Mouse (Mus musculus) spleen, adult 12 weeks (tissue): ENCODE data around the gene Setdb1.

ENCODE experiments used
- DNase-seq: peaks from one replicate; pipeline ENCODE4 v3.0.0; 2022; ENCODE audit warnings: low spot score

Setdb1 gene

DNA sequence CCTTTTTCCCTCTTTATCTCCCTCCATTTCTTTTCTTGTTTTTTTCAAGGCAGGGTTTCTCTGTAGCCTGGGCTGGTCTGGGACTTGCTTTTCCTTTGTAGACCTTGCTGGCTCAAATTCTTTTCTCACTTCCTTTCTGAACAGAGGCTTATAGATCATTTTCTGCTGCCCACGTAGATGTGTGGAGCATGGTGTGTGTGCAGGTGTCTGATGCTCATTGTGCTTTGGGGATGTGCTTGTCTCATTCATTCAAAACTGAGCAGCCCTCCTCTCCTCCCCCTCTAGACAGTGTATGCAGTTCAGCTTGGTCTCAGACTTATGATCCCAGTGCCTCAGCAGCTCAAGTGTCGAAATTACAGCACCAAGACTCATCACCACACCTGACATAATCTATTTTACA is 37.9 kb downstream of the Setdb1 start:
- DNase-seq: no peak

DNA sequence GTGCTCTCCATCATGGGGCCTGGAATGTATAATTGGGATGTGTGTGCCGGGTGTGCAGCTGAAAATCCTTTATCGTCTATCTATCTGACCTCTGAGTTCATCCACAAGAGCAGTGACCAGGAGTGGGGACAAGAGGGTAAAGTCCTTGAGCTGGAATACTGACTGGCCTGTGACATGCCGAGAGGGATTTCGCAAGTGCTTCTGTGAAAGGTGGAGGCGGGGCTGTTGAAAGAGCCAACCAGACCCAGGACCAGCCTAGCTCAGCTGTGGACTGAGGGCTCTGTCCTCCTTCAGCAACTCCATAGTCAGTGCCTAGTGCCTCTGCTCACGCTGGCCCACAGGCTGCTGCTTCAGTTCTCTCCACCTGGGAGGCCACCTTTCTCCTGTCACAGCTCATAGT is 38.5 kb downstream of the Setdb1 start:
- no peak for DNase-seq

DNA sequence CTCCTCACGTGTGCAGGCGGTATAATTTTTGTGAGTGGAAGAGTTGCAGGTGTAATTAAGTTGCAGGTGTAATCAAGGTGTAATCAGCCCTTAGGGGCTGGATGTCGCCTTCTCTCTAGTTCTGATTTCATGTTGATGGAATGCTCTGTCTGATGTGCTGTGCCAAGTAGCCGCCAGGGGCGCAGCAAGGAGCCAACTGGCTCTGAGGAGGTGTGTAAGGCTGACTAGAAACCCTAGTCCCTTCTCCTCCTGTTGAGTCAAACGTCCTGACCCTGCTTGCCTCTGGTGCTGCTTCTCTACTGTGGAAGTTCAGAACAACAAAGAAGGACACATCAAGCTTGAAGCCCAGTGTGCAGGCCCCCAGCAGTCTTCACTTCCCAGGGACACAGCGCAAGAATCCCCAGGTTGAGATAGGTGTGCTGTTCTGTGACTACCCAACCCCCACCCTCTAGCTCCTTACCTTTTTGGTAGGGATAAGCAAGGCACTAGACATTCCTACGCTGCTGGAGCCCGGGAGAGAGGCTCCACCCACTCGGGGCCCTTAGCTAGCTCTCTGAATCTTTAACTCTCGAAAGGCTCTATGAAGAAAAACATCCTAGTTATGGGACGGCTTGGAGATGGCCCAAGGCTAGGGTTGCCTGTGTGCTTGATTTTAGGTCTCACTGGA is 39.5 kb downstream of the Setdb1 start:
- peak; percentile 34 for DNase-seq

DNA sequence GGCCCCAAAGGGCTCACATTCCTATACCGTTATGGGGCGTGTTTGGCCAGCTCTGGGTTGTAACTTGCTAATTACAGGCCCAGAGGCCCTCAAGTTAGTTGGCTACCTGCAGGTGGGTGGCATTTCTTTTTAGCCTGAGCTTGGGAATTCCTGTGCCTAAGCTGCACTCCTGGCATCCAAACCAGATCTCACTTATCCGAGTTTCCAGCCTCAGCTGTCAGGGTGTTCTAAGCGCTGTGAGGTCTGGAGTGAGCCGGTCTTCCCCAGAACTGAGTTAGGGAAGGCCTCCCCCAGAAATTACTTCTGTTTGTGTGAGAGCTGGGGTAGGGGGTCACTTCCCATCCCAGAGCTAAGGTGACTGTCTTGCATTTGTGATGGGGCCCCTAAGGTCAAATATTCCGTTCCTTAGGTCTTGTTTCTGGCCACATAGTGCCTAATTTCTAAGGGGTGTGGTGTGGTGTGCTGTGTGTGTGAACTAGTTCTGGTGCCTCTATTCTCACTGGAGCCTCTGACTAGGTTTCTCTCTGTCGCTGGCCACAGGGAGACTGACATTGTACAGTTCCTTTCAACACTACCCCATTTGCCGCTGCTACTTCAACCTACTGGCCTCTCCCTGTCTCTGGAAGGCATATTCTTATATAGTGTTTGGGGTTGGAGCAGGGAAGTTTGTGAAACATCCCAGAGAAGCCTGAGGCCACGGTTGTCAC is 41.0 kb downstream of the Setdb1 start:
- DNase-seq: no peak

DNA sequence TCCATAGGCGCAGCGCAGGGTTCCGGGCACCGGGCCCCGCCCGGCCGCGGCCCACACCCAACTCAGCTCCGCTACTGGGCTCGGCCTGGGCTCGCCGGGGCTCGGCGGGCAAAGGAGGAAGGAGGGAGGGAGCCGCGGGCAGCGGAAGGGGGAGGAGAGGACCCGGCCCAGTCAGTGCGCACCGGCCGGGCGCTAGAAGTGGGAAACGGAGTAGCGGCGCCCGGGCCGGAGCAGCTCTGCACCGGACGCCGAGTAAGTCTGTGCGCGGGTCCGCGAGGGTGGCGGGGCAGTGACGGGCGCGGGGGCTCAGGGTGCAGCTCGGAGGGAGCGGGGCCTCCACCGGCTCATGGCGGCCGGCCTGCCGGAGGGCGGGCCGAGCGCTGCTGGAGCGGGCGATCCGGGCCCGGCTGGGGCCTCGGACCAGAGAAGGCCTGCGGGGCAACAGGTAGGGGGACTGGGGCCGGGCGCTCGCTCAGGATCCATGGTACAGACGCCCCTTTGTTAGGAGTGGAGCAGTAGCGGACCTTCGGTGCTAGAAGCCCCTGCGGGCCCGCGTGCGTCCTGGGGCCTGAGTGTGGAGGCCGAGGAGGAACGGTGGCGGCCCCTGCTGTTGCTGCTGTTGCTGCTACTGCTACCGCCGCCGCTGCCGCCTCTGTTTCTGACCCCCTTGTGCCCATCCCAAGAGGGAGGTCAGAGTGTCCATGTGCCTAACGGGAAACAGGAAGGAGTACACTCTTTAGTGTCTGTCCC is 41.7 kb downstream of the Setdb1 start:
- DNase-seq: peak; percentile 90

DNA sequence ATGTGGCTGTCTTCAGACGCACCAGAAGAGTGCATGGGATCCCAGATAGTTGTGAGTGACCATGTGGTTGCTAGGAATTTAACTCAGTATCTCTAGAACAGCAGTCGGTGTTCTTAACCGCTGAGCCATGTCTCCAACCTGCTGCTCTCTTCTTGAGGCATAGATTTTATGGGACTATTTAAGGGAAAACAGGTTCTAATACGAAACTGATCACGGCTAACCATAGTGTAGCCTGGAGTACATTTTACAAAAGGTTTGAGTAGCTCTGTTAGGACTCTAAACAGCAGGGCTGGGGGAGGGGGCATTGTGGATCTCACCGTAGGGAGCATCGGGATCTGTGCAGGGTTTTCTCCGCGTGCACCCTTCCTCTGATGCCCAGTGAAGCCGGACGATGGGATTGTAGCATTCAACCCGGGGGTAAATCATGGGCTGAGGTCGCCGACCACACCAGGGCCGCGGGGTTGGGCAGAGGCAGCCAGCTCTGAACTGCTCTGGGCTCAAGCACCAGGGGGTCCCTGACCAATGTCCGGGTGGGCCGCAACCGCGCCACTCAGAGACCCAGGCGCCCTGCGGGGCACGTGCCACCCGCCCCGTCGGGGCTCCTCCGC is 42.4 kb downstream of the Setdb1 start, which contains the start of gene Cers2:
Cers2 (plus strand) TSS at position 306 of the 608 bp plus-strand sequence.
- DNase-seq: no peak

DNA sequence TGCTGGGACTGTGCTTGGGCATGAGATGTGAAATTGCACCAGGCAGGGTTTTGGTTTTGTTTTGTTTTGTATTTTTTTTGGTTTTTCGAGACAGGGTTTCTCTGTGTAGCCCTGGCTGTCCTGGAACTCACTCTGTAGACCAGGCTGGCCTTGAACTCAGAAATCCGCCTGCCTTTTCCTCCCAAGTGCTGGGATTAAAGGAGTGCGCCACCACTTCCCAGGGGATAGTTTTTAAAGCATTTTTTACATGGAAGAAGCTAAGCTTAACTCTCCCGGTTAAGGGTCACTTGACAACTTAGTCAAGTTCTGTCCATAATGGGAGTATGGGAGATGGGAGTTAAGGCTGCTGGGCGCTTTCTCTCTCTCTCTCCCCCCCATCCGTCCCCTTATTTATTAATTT is 42.9 kb downstream of the Setdb1 start:
- no peak for DNase-seq

DNA sequence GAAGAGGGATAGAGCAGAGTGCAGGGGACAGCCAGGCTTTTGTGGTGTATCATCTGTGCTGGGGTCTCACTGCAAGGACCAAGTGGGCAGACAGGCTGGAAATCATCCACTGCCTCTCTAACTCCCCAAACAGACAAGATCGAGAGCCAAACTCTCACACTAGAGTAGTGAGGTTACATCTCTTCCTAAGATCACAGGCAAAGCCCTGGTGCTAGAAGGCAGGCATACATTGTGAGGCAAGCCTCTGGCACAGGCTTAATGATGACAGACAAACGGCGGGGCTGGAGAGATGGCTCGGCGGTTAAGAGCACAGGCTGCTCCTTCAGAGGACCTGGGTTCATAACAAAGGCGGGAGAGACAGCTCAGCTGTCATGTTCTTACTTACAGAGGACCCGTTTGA is 43.5 kb downstream of the Setdb1 start:
- no peak for DNase-seq

DNA sequence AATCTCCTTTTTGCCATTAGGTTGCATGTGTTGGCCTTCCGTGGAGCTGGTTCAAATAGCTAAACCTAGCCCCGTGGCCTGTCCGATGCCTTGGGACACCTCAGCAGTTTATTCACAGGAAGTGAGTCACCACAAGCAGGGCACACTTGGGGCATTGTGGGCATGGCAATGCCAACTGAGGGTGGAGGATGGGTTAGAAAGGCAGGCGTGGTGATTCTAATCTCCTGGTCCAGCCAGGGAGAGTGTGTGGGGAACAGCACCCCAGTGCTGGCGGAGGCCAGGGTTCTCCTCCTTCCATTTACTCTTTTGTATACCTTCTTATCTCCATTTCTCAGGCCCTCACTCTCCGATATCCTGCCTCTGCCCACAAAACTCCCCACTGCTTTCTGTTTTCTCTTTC is 44.4 kb downstream of the Setdb1 start:
- no peak for DNase-seq

DNA sequence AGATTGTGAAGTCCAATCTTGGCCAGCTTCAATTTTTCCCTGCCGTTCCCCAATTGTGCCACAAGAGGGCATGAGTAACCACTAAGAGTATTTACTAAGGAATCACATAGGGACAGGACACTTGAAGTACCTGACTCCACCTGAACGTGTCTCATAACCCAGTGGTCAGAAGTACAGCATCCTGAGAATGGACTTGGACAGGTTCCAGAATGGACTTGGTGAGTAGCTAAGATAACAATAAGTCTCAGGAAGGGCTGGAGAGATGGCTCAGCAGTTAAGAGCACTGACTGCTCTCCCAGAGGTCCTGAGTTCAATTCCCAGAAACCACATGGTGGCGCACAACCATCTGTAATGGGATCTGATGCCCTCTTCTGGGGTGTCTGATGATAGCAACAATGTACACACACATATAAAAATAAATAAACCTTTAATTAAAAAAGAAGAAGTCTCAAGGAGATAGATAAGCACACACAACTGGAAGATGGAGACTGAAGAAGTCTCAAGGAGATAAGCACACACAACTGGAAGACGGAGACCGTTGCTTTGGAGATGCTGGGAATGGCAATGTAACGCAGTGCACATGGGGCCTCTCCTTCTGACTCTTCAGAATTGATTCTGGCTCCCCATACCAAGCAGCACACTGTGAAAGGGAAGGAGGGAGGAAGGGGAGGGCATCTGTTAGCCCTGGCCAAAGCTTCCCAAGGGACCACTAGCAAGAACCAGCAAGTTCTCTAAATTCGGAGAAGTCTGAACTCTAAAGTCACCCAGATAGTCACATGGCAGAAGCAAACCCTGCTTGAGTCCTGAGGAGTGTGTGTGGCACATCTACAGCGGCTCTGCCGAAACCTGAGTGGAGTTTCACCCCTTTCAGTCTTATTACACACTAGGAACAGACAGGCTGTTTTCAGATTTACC is 45.8 kb downstream of the Setdb1 start:
- peak; percentile 64 for DNase-seq

DNA sequence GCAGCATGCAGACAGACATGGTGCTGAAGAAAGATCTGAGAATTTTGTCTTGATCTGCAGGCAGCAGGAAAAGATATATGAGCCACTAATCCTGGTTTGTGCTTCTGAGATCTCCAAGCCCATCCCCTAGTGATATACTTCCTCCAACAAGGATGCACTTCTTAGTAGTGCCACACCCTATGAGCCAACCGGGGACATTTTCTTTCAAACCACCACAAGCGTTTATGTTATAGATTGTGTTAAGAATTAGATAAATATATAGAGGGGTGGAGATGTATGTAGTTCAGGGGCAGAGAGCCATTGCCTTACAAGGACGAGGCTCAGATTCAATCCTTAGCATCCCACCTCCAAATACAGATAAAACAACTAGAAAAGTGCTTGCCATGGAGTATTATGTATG is 46.5 kb downstream of the Setdb1 start:
- DNase-seq: no peak

DNA sequence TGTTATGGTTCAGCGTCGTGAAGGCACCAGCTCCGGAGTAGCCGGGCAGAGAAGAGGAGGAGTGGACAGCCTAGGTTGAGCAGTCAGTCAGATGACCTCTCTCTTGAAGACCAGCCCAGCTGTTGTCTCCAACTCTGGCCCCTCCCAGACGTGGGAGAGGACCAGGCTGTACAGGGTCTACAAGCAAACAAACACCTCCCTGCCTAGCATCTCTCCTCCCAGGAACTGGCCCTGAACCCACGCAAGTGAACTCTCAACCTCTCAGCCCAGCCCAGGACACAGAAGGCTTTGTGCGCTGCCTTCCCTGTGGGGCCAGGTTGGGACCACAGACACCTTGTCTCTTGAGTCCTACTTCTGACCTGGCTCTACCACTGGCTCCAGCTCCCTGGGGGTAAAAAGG is 49.9 kb downstream of the Setdb1 start, which contains the start of gene Anxa9:
Anxa9 (minus strand) TSS at position 77 of the 400 bp plus-strand sequence.
- DNase-seq: no peak

DNA sequence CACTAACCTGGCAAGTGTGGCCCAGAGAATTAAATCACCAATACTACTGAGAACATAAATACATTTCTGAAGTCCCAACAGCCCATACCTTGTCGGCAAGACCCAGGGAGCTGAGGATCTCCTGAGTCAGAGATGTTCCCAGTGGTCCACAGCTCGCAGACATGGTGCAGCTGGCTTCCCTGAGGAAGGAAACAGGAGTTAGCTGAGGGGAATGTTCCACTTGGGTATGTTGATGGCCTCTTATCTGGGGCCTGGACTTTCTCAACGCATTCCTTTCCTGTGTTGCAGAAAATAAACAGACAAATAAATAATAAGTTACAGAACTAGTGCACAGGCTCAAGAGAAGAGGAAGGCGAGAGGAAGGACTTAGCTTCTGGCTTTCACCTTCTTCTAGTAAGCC is 50.8 kb downstream of the Setdb1 start:
- DNase-seq: no peak

DNA sequence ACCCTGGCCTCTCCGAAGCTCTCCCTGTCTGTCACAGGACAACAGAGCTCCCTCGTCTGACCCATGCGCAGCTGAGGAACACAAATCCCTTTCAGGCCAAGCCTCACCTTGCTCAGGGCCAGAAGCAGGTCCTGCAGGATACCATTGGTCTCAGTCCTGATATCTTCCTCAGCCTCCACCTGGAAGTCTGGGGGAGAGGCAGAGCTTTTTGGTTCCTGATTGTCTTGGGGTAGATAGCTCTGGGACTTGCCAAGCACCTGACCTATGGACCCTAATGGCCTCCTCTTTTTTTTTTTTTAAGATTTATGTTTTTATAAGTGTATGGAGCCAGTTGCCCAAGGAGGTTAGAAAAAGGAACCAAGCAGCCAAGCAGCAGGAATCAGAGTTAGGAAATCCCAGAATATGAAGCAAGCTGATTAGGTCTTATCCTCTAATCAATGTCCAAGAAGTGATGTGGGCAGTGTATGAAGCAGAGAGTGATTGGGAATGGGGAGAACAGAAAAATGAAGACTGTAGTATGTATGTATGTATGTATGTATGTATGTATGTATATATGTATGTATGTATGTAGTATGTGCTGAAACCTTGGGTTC is 55.7 kb downstream of the Setdb1 start:
- no peak for DNase-seq

DNA sequence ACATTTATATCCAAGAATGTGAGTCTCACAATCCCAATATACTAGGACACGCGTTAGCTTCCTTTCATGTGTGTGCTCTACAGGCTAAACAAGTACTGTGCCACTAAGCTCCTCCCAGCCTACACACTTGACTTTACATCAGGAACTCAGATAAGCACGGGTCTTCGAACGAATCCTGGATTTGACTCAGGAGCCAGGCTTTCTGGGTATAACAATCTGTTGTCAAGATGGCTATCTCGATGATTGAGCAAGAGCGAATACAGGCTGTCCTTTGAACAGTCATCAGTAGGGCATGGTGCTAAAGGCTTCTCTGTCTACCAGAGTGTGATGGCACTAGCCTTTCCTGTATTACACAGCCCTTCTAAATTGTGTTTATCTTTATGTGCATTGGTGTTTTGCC is 59.0 kb downstream of the Setdb1 start:
- DNase-seq: no peak

DNA sequence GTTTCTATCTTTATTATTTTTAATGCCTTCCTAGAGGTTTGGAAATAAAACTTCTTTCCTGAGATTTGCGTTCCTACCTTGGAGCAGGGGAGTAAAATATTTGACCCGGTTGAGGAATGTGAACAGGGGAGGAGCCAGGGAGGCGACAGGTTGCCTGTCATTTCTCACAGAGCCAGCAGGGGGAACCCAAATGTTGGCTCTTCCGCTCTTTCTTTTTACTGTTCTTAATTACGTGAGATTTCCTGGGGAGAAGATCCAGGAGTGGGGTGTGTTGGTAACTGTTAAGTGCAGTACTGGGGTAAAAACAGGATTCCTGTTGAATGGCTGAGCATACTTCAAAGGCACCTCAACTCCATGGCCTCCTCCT is 60.9 kb downstream of the Setdb1 start:
- DNase-seq: no peak

DNA sequence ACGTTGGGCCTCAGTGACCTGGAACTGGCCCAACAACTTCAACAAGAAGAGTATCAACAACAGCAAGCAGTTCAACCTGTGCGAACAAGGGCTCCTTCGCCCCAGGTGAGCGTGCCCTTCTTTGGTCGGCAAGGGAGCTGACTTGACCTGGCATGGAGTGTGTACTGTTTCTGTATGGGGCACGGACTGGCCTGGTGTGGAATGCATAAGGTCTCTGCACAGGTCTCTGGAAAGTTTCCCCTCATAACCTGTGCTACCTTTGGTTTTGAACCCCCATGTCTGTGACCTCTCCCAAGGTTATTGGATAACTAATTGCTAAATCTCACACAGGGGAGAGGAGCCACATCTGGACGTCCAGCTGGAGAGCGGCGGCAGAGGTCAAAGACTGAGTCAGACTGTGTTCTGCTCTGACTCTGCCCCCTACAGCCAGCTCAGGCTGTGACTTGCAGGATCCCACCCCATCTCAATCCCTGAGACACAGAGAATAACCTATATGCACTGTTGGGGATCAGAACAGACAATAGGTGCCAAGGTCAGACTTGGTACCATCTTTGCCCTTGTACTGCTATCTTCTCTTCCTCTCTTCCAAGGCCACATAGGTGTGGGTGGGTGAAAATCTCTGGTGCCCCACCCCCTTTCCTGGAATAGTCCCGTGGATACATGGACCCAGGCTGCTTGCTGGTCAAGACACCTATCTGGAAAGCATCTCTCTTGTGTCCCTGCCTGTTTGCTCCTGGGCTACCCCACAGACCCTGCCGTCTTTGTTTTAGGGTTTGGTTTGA is 61.5 kb downstream of the Setdb1 start:
- DNase-seq: no peak

DNA sequence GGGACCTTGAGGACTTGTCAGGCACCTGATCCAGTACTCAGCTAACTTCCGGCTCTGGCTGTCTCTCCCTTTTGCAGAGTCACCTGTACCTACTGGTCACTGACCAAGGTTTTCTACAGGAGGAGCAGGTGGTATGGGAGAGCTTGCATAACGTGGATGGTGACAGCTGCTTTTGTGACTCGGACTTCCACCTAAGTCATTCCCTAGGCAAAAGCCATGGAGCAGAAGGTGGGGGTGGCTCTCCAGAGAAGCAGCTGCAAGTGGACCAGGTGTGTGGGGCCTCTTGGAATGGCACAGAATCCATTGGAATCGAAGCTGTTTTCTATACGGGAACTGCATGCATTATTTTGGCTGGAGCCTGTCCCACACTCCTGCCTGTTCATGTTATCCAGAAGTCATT is 62.3 kb downstream of the Setdb1 start:
- DNase-seq: no peak

DNA sequence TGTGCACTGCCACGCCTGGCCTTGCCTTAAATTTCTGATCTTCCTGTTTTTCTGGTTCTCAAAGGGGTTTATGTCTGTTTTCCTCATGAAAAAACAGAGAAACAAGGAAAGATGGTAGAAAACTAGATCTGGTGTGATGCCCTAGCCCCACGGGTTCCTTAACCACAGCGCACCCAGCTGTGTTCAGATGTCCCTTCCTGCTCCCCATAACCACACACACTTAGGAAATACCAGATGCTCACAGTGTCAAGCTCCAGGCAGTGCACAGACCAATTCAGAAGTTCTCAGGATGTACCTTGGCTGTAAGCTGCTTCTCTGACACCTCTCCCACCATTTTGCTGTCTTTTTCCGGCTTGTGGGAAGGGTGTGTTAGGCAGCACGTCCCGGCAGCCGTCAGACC is 62.7 kb downstream of the Setdb1 start:
- no peak for DNase-seq

DNA sequence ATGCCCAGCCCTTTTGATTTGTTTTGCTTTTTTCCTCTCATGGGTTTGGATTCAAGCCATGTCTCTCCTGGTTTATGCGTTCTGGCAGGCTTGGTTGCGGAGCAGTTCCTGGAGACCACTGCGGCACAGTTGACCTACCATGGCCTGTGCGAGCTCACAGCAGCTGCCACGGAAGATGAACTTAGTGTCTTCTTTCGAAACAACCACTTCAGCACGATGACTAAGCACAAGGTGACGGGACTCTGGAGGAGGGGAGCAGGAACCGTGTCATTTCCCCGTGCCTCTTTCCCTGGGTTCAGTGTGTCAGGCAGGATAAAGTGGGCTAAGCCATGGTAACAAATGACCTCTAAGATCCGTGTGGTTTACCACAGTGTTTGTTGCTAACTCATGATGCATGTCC is 63.5 kb downstream of the Setdb1 start:
- DNase-seq: no peak
